Mouse (Mus musculus): ENCODE measurements around the gene Ush1g.

The Ush1g gene

GRCm38 (mm10) chr11:115267958-115268357, 53.9 kb downstream of the Ush1g start:
- peak; percentile 47 for DNase-seq

- peak; percentile 70 for DNase-seq
Measured at GRCm38 (mm10) chr11:115267061-115267883, 54.6 kb downstream of the Ush1g start, which contains the start of gene Grin2c. Grin2c (minus strand) TSS chr11:115267243.

- peak; percentile 81 for DNase-seq
Measured at GRCm38 (mm10) chr11:115266400-115266778, 55.5 kb downstream of the Ush1g start.

GRCm38 (mm10) chr11:115265771-115266399, 56.0 kb downstream of the Ush1g start:
- DNase-seq = peak; percentile 81
